Mouse (Mus musculus) heart, postnatal 0 days (tissue): ENCODE results near the gene Selenbp1.

Experiments
- CTCF ChIP-seq: IDR thresholded peaks from 2 replicates; pipeline ENCODE4 v1.5.1; 2016; ENCODE audit warnings: antibody characterized with exemption, control low read depth, low read depth
- EP300 ChIP-seq: IDR thresholded peaks from 2 replicates; pipeline ENCODE4 v1.6.1; 2016; ENCODE audit warnings: antibody characterized with exemption, low read depth

GRCm38 (mm10) chr3:94987578-94987977 is 54.7 kb downstream of the Selenbp1 start:
- TF ChIP-seq CTCF (no peak), EP300 (peak; percentile 51; the same call in 1 of the 2 replicates)
